Mouse (Mus musculus) liver, postnatal 0 days (tissue): ENCODE data around the gene Prelid3b. TPM values are rescaled to one million over a fixed set of nuclear protein-coding genes. Genes with fewer than 3 reads are reported as not detected.
A peak's percentile ranks its signal among the peaks of the same experiment; 100 is the strongest.

Experiments used
- ATAC-seq: fragments of 200-750 bp; cut with Nextera tagmentation; 2 replicates; pipeline ENCODE4 v1.8.0; 2017; ENCODE audit warnings: mild to moderate bottlenecking, moderate library complexity
- DNase-seq: peaks from one replicate; pipeline ENCODE4 v3.0.0-alpha.2; 2016
- H3K27ac ChIP-seq: fragments of 300-500 bp; sonication (generic); 2 replicates; pipeline ENCODE4 v1.5.1; 2014; ENCODE audit warnings: antibody characterized with exemption, moderate library complexity, mild to moderate bottlenecking, low read depth
- H3K27me3 ChIP-seq: fragments of 300-500 bp; sonication (generic); 2 replicates; pipeline ENCODE4 v1.6.1; 2014; ENCODE audit warnings: low read length, control low read depth, mixed read lengths; ENCODE audit not compliant: insufficient read depth
- H3K36me3 ChIP-seq: fragments of 300-500 bp; sonication (generic); replicated peaks from 2 replicates; pipeline ENCODE4 v1.6.1; 2014; ENCODE audit warnings: mild to moderate bottlenecking, control low read depth, low read length, moderate library complexity, mixed read lengths; ENCODE audit not compliant: insufficient read depth
- H3K4me1 ChIP-seq: fragments of 300-500 bp; sonication (generic); 2 replicates; pipeline ENCODE4 v1.6.1; 2014; ENCODE audit warnings: antibody characterized with exemption, mild to moderate bottlenecking, control low read depth; ENCODE audit not compliant: insufficient read depth
- H3K4me2 ChIP-seq: fragments of 300-500 bp; sonication (generic); 2 replicates; pipeline ENCODE4 v1.6.1; 2014; ENCODE audit warnings: low read depth, mild to moderate bottlenecking, low read length, moderate library complexity, mixed read lengths
- H3K4me3 ChIP-seq: fragments of 300-500 bp; sonication (generic); 2 replicates; pipeline ENCODE4 v1.5.1; 2014; ENCODE audit warnings: low read depth, low read length
- H3K9ac ChIP-seq: fragments of 300-500 bp; sonication (generic); replicated peaks from 2 replicates; pipeline ENCODE4 v1.6.1; 2014; ENCODE audit warnings: mild to moderate bottlenecking, moderate library complexity
- H3K9me3 ChIP-seq: fragments of 300-500 bp; sonication (generic); 2 replicates; pipeline ENCODE4 v1.6.1; 2016; ENCODE audit warnings: mild to moderate bottlenecking, control low read depth, low read length, mixed read lengths
- CTCF ChIP-seq: sonication (generic); IDR thresholded peaks from 2 replicates; pipeline ENCODE4 v1.5.1; 2016; ENCODE audit warnings: antibody characterized with exemption, low read depth
- EP300 ChIP-seq: IDR thresholded peaks from 2 replicates; pipeline ENCODE4 v1.6.1; 2016; ENCODE audit warnings: antibody characterized with exemption, low read depth, mild to moderate bottlenecking
- WGBS: fragments of 180-500 bp; shearing (Covaris S2); extraction: QIAGEN DNeasy Blood & Tissue Kit; methylation state at CpG from one replicate; pipeline ENCODE4 v1.1.7; 2014; ENCODE audit not compliant: insufficient replicate concordance; 5-methylcytosine and 5-hydroxymethylcytosine counted together
- polyA plus RNA-seq: library from polyadenylated mRNA; unstranded; fragments of >200 nt; fragmentation: Nextera tagmentation; extraction: Ambion mirVana; gene quantifications from 2 replicates; pipeline ENCODE4 v1.2.1, GENCODE M21; 2015

Gene Prelid3b
- polyA plus RNA-seq, 1 experiment from 2014 or later = 72.3 TPM

- H3K9me3 ChIP-seq = no peaks in the 10 kb centered on the region
- H3K9ac ChIP-seq = no peak overlapping the region
- no peak overlapping the region for H3K27ac ChIP-seq
- ATAC-seq (peak; percentile 84), DNase-seq (no peak)
- H3K4me1 ChIP-seq = no peaks in the 10 kb centered on the region
- no peak overlapping the region for H3K4me3 ChIP-seq
- no peaks in the 10 kb centered on the region for H3K36me3 ChIP-seq
- TF ChIP-seq CTCF (no peak), EP300 (no peak)
- no peak overlapping the region for H3K4me2 ChIP-seq
- 68% methylated on average over 5 of the region's 5 CpGs for WGBS
- no peaks in the 10 kb centered on the region for H3K27me3 ChIP-seq
Measured at GRCm38 (mm10) chr2:174487005-174487404, 14.1 kb upstream of the Prelid3b start.

DNA sequence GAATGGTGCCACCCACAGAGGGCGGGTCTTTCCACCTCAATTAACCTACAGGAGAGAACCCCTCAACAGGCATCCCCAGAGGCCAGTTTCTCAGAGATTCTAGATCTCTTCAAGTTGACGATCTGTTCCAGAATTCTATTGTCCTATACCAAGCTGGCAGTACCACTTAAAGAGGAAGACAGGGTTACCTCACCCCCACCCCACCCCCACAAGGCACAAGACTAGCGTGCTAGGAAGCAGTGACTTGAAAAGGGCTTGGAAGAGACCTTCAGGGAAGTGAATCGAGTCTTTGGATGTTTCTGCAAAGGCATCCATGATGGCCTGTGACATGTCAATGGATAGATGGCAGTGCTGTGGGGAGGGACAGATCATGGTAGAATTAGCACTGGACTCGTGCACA lies 5.9 kb upstream of the Prelid3b start:
- Histone ChIP-seq H3K4me2 (no peak overlapping the region), H3K4me1 (peaks cover 4% of the 10 kb centered on the region), H3K27ac (no peak overlapping the region), H3K9me3 (no peaks in the 10 kb centered on the region), H3K36me3 (no peaks in the 10 kb centered on the region), H3K4me3 (no peak overlapping the region), H3K27me3 (no peaks in the 10 kb centered on the region), H3K9ac (no peak overlapping the region)
- no peak for ATAC-seq
- WGBS = 69% methylated on average over 5 of the region's 5 CpGs
- TF ChIP-seq EP300 = no peak
- TF ChIP-seq CTCF = no peak
- no peak for DNase-seq

GRCm38 (mm10) chr2:174477543-174478319 lies 4.8 kb upstream of the Prelid3b start:
- Histone ChIP-seq H3K9me3 (no peaks in the 10 kb centered on the region), H3K9ac (no peak overlapping the region), H3K27me3 (no peaks in the 10 kb centered on the region), H3K4me3 (no peak overlapping the region), H3K4me2 (no peak overlapping the region), H3K27ac (no peak overlapping the region), H3K36me3 (no peaks in the 10 kb centered on the region), H3K4me1 (peaks cover 10% of the 10 kb centered on the region)
- ATAC-seq (no peak), DNase-seq (no peak)
- TF ChIP-seq CTCF = no peak
- 80% methylated on average over 3 of the region's 3 CpGs for WGBS

- Histone ChIP-seq H3K9me3 (no peaks in the 10 kb centered on the region), H3K4me1 (peaks cover 35% of the 10 kb centered on the region), H3K27me3 (no peaks in the 10 kb centered on the region), H3K9ac (no peak overlapping the region; the same call in 1 of the 2 replicates), H3K36me3 (peaks cover 14% of the 10 kb centered on the region; the same call in 1 of the 2 replicates), H3K27ac (peak overlapping the region; percentile 82), H3K4me2 (peak overlapping the region; percentile 94), H3K4me3 (peak overlapping the region; percentile 40)
- DNase-seq (no peak), ATAC-seq (no peak)
- no peak for TF ChIP-seq CTCF
- no peak for TF ChIP-seq EP300
- 80% methylated on average over 5 of the region's 5 CpGs for WGBS
Measured at GRCm38 (mm10) chr2:174473550-174473927, 658 bp upstream of the Prelid3b start.

DNA sequence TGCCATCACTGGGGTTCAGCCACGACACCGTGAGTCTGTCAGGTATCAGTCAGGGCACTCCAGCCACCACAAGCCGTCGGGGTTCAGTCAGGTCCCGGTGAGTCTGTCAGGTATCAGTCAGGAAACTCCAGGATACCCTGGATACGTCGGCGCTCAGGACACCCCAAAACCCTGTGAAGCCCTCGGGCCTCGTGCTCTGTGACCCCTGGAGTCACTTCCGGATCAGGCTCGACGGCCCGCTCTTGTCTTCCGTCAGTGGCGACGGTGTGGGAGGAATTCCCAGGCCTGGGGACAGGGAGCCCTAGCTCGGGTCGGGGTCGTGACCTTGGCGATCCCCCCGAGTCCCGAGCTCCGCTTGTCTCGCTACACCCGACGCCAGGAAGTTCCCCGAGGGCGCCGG lies 474 bp downstream of the Prelid3b start:
- Histone ChIP-seq H3K9ac (peak overlapping the region; percentile 94), H3K4me1 (peaks cover 34% of the 10 kb centered on the region), H3K27ac (peak overlapping the region; percentile 94), H3K9me3 (no peaks in the 10 kb centered on the region), H3K4me3 (peak overlapping the region; percentile 86), H3K27me3 (no peaks in the 10 kb centered on the region), H3K36me3 (peaks cover 20% of the 10 kb centered on the region; the same call in 1 of the 2 replicates), H3K4me2 (peak overlapping the region; percentile 94)
- ATAC-seq (peak; percentile 37), DNase-seq (no peak)
- WGBS = 5% methylated on average over 30 of the region's 30 CpGs
- TF ChIP-seq EP300 (no peak; the same call in 1 of the 2 replicates), CTCF (no peak)

DNA sequence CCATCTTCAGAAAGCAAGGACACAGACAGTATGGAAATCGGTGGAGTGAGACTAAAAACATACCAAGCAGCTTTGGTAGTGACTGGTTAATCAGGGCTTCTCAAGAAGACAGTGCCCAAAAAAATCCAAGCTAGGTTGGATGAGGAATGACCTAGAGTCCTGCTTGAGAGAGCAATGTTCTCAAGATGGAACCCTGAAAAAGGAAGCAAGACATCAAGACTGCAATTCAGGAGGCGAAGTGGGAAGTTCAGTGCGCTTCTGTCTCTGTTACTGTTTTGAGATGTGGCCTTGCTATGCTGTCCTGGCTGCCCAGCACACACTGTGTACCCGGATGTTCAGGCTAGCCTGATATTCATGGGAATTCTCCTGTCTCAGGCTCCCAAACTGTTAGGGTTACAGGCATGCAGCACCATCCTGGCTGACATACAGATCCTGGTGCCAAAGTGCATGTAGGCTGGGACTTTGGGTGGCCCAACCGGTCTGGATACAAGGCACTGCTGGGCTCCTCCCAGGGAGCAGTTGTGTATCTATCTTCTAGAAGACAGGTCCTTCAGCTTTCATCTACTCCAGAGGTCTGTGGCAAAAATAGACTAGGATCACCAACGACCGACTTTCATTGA lies 2.0 kb downstream of the Prelid3b start:
- Histone ChIP-seq H3K4me2 (peak overlapping the region; percentile 94), H3K4me1 (peaks cover 31% of the 10 kb centered on the region), H3K27ac (0 out of 2 replicates have a peak overlapping the region, but pooled peaks have one; percentile 13), H3K36me3 (peaks cover 32% of the 10 kb centered on the region), H3K4me3 (peak overlapping the region; percentile 86), H3K27me3 (no peaks in the 10 kb centered on the region), H3K9ac (no peak overlapping the region), H3K9me3 (no peaks in the 10 kb centered on the region)
- WGBS = 79% methylated on average over 7 of the region's 7 CpGs
- TF ChIP-seq CTCF = no peak
- TF ChIP-seq EP300 = no peak
- no peak for ATAC-seq
- DNase-seq = no peak
